Mouse (Mus musculus): Measurements from ENCODE around the gene Oas1f.

- no peak for TF ChIP-seq POLR2A (IDR thresholded peaks at IDR 0.05; ENCODE audit: insufficient read length, low read depth)
- TF ChIP-seq MAX (IDR thresholded peaks at IDR 0.05; ENCODE audit: low read depth): no peak
- no peak for TF ChIP-seq USF1 (IDR thresholded peaks at IDR 0.05; ENCODE audit: low read depth)
- TF ChIP-seq MYOG (IDR thresholded peaks at IDR 0.05; ENCODE audit: control insufficient read depth in 1 of 3, insufficient read depth in 1 of 3, insufficient read length in 2 of 3, low read depth in 2 of 3): no peak
- no peak for TF ChIP-seq REST (IDR thresholded peaks at IDR 0.05; ENCODE audit: insufficient read depth, insufficient read length)
- no peak for TF ChIP-seq E2F4 (IDR thresholded peaks at IDR 0.05; ENCODE audit: insufficient read depth)
Observed at GRCm38 (mm10) chr5:120813023-120813422, 34.1 kb upstream of the Oas1f start.

Data from myocyte (in vitro differentiated cells).